Mouse (Mus musculus) olfactory bulb, adult 2 months (tissue): Measurements from ENCODE around the gene Olfr734.

Experiments
- CTCF ChIP-seq: fragments of 200-500 bp; IDR thresholded peaks from 2 replicates; pipeline ENCODE4 v1.5.1; 2012; ENCODE audit warnings: low read depth, mild to moderate bottlenecking, low read length, moderate library complexity; ENCODE audit not compliant: insufficient read depth
- POLR2A ChIP-seq: fragments of 200-500 bp; IDR thresholded peaks from 2 replicates; pipeline ENCODE4 v1.6.1; 2012; ENCODE audit warnings: mild to moderate bottlenecking, low read depth, low read length, moderate library complexity; ENCODE audit not compliant: insufficient read depth

DNA sequence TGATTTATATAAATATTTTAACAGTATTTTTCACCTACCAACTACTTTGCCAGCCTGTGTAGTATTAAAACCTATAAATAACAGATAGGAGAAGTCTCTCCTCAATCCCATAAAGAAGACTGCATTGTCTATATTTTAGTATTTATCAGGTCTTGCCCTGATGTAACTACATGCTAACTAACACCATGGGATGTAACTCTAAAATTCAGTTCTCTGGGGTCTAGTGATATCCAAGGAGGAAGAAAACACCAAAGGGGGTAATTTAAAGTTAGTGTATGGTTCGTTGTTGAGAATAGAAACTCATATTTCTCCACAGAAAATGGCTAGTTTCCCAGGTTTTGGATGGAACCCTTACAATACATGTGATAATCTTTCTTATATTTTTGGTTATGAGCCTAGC is at the start of gene Olfr734:
- TF ChIP-seq POLR2A (no peak), CTCF (no peak)
